Mouse (Mus musculus) neutrophil, adult 5-6 weeks (primary cell): ENCODE data around the gene Senp6. TPM values are rescaled to one million over a fixed set of nuclear protein-coding genes. Genes with fewer than 3 reads are reported as not detected.

Experiments
- ATAC-seq: fragments of 151-379, 151-347 bp; 2 replicates; pipeline ENCODE4 v1.8.0; 2017; ENCODE audit warnings: mild to moderate bottlenecking, moderate TSS enrichment; ENCODE audit not compliant: insufficient number of reproducible peaks, poor library complexity, low FRiP score, severe bottlenecking; ENCODE audit errors: extremely low read depth
- total RNA-seq: library from RNA; stranded (forward); fragments of 200-1000 nt; gene quantifications from 2 replicates; pipeline ENCODE4 v1.2.3, GENCODE M21; 2017

Gene Senp6
- total RNA-seq, 1 experiment from 2014 or later = 211 TPM

DNA sequence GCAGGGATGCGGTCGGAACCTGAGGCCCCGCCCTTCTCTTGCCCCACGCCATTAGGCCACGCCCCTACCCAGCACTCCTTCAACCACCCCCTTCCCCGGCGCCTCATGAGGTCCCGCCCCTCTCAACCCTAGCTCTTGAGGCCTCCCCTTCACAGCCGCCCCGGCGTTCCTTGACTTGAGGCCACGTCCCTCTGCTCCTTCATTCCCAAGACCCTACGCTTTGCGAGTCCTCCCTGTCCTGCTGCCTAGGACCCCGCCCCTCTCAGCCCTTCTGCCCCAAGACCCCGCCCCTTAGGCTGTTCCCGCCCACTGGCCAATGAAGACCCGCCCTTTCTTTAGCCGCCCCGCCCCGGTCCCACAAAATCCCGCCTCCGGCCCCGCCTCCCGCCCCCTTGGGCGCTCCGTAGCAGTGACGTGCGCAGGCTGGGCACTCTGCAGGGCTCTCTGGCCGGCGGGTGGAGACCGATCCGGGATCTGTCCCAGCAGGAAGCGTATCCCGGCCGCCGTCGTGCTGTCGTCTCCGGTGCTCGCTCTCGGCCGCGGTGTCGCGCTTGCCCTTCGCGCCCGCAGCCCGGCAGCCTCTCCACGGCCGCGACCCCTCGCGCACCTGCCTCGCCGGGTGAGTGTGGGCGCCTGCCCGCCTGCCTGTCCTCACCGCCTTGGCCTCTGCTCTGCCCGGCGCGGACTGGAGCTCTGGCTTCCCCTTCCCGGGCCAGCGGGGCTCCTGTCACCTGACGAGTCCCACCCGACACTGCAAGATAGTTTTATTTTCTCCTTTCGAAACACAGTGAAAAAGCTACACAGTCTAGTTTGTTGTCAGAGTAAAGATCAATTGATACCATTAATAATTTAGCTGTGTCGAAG is 98.1 kb downstream of the Senp6 start, which contains the start of gene Myo6:
TSS of gene Myo6 (plus strand) at position 421 of the 864 bp plus-strand sequence.
- ATAC-seq = peak; percentile 82

DNA sequence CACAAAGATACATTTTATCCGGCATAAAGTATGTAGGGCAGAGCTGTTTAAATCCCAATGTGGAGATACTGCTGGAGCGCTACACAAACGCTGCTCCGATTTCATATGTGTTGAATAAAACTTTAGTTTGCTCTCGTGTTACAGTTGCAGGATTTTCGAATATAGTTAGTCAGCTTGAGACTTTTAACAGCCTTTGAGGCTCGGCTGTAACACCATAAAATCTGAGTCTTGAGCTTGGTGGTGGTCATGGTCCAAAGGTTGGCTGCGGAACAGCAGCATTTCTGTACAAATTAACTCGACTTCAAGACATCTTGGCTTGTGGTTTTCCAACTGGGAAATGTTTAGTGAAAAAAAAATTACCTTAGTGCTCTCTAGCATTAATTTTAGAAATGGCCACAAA is 99.0 kb downstream of the Senp6 start:
- no peak for ATAC-seq

- ATAC-seq = no peak
Measured at GRCm38 (mm10) chr9:80166425-80166824, 99.7 kb downstream of the Senp6 start.

GRCm38 (mm10) chr9:80167089-80167488 is 100.4 kb downstream of the Senp6 start:
- no peak for ATAC-seq

DNA sequence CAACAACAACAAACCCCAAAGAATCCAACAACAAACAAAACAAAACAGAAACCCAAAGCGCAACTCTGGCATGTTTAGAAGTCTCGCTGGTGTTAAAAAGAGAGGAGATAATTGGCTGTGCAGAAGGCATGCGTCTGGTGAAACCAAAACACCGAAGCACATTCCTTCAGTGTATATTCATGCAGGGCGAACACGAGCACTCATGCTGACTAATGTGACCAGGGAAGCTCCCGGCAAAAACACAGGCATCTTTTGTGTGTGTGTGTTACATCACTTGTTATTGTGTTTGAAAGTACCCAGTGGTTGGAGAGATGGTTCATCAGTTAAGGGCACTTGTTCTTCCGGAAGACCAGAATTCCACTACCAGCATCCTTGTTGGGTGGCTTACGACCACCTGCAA is 102.8 kb downstream of the Senp6 start:
- no peak for ATAC-seq

DNA sequence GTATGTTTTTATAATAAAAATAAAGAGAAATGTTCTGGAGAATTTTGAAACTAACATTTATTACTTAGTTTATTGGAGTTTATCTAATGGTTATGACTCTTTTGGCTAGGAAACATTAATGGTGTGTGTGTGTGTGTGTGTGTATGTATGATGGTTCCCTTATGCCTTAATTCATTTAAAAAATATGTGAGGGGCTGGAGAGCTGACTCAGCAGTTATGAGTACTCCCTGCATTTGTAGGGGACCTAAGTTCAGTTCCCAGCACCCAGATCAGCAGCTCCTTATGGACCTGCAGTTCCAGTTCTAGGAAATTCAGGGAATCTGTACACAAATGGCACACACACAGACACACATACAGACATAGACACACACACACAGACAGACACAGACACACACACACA is 104.5 kb downstream of the Senp6 start:
- no peak for ATAC-seq

DNA sequence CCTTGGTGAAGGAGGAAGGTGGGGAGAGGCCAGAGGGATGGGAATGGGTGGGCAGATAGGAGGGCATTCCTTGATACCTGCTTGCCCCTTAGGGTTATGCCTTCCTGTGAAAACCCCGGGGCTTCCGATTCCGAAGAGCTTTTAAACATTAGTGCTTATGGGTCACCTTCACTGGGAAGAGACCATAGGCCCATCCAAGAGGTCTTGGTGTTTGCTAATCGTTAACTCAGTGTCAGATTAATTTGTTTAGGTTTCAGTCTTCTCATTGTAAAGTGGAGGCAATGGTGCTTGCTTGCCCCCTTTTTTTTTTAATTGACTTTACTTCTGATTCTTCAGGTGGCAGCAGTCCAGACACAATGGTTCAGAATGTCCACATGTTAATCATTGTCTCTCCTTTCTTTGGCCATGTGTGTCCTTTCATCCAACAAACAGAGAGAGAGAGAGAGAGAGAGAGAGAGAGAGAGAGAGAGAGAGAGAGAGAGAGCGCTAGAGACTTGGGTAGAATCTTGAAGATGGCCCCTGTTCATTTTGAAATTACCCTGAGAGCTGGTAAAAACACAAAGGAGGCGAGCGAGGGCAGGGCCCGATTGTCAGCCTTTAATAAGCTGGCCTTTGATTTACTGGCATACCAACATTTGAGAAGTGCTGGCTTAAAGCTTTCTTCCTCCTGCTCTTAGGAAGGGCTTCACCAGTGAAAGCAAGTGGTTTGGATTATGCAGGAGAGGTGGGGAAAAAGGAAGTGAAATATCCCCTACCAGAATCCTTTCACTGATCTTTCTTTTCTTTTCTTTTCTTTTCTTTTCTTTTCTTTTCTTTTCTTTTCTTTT is 105.9 kb downstream of the Senp6 start:
- ATAC-seq = no peak

- ATAC-seq = no peak
Measured at GRCm38 (mm10) chr9:80173629-80174028, 106.9 kb downstream of the Senp6 start.

DNA sequence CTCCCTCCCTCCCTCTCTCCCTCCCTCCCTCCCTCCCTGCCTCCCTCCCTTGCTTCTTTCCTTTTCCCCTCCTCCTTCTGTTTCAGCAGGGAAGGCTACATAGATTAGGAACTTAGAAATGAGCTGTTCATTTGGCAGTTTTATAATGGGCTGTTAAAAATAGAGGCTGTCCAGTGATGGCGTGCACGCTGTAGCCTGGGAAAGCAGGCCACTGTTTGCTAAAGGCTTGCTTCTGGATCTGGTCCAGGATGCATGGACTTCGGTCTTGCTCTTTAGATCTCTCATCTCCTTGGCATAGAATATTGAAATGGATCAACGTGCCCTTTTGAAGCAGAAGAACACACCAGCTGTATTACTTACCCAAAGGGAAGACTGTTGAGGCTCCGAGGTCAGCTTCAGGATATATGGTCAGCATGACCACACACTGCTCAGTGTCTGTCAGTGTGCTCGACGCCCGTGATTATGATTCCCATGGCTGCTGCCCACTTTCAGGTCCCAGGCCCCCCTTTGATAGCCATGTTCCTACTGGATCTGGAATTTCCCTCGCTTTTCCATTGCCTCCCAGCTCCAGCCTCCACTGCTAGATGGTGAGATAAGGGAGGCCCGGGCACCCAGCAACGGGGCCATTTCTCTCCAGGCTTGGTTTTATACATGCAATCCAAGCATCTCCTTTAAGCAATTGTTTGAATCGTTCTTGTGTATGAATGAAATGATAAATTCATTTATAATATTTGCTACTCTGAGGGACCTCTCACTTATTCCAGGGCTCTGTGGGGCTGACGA is 110.2 kb downstream of the Senp6 start:
- ATAC-seq = no peak

DNA sequence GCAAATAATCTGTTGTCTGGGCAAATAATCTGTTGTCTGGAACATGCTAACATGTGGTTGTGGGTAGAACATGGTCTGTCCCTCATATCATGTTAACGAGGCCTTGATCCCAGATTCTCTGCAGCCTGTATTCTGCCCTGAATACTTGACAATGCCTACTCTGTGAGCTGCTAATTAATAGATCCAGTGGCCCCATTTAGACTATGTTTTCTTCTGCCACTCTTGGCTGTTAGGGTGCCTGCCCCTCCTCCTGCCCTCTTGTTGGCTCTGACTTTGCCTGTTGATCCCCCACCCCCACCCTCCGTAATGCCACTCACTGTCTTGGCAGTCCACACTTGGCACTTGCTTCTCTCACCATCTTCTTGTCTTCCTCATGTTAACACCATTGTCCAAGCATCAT is 112.0 kb downstream of the Senp6 start:
- ATAC-seq = no peak

DNA sequence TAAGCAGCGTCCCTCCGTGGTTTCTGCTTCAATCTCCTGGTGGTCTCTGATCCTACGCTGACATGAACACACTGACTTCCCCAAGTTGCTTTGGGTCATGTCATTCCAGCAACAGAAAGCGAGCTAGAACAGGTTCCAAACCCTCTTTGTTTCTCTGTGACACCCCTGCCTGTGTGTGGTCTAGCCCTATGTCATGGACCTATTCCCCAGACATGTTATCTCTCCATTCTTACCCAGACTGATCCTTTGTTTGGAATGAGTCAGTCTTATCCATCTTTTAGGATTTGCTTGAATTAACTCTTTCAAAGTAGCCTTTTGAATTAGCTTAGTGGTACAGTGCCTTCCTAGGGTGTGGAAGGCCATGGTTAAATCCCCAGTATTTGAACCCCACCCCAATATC is 113.0 kb downstream of the Senp6 start:
- no peak for ATAC-seq

- no peak for ATAC-seq
Measured at GRCm38 (mm10) chr9:80180771-80181170, 114.1 kb downstream of the Senp6 start.

- no peak for ATAC-seq
Measured at GRCm38 (mm10) chr9:80181692-80182091, 115.0 kb downstream of the Senp6 start.

DNA sequence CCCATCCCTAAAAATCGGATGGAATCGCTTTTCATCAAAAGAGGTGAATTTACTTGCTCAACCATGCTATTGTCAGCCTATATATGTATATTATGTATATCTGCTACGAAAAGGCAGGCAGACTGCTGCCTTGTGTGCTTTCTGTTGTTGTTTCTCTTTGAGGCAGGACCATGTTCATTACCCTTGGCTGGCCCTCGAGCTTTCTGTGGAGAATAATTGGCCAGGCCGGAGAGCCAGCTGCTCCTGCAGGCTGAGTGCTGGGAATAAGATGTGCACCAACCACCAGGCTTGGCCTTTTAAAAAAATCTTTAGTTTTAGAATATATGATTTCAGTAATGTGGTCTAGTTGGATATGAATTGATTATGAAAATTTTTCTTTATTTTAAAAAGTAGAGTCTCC is 117.4 kb downstream of the Senp6 start:
- no peak for ATAC-seq

DNA sequence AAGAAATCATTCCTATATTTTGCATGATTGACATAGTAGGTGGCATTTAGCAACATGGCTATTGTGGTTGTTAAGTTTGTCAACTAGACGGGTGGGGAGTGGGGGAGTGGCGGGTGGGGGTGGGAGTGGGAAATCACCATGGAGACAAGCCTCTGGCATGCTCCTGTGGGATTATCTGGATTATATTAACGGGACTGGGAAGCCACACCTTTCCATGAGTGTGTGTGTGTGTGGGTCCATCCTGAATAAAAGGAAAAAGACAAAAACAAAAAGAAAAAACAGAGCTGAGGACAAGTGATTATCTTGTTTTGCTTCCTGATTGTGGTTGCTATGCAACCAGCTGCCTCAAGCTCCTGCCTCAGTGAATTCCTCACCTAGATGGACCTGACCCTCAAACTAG is 119.0 kb downstream of the Senp6 start:
- ATAC-seq = no peak

DNA sequence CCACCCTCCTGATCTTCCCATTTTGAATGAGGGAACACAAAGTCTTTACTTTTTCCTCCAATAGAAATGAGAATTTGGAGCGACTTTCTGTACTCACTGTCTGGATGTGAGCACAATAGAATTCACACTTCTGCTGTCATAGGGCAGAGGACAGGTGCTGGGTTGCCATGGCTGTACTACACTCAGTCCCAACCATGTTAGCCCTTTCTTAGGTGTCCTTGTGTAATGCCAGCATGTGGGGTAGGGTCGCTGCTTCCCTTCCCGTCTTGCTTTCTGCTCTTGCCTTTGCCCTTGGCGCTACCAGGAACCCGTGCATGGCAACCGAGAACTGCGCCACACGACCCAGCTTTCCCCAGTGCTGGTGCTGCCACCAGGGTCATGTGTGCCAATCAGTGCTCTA is 120.0 kb downstream of the Senp6 start:
- no peak for ATAC-seq

- ATAC-seq = no peak
Measured at GRCm38 (mm10) chr9:80188324-80188893, 121.7 kb downstream of the Senp6 start.

- ATAC-seq = no peak
Measured at GRCm38 (mm10) chr9:80191240-80191639, 124.5 kb downstream of the Senp6 start.

DNA sequence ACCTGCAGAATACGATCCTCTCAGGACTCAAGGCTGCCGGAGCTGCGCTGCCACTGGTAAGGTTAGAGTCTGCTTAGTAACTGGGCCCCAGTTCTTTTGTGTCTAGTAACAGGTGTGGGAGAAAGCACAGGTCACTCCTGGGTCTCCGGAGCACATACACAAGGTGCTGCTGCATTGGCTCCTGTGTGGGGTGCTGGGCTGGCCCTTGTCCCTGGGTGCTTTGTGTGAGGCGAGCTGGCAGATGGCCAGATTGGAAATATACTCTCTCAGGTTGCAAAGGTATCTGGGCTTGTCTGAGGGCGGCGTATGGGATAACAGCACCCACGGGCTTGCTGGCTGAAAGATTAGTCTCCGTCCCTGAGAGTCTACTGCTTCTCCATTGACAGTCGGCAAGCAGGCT is 125.6 kb downstream of the Senp6 start:
- no peak for ATAC-seq
